ENCODE assay signal across 8 mouse cellular contexts in the genomic region with DNA sequence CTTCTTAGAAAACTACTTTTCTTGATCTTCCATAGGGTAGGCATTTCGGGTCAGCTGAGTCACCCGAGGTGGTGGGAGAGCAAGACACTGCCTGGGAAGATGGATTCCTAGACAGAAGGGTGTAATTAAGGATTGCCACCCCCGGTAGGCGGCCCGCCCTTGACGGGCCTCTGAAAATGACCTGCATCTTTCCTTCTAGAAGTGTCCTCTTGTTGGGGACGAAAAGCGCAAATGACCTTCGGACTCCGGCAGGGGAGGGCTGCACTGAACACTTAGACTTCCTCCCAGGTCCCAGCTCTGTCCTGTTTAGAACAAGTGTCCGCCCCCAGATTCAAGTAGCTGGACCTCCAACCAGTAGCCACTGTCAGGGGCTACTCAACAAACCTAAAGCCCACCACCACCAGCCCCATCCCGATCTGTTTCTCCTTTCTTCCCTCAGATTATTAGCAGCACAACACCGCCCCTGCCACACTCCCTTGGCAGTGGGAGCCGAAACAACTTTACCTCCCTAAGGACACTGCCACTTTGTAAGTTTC. TPM values are rescaled to one million over a fixed set of nuclear protein-coding genes. Genes with fewer than 3 reads are reported as not detected.
DNase-seq lines count a peak whose midpoint lies in the region; ATAC-seq and TF ChIP-seq lines count a peak whose summit lies in the region.

No protein-coding gene starts in this region.

- peak; percentile 21 for DNase-seq in adrenal gland, adult 2 months
- DNase-seq in adrenal gland, postnatal 25 days = no peak
- DNase-seq in thymus, postnatal 36 days = no peak
- DNase-seq in left cerebral cortex, adult 11 months (ENCODE audit: low spot score) = no peak
- DNase-seq in adrenal gland, postnatal 36 days = no peak

- under 1% methylated on average over 14 of the region's 14 CpGs for WGBS in hindbrain, embryonic 13.5 days
- WGBS in liver, embryonic 12.5 days (ENCODE audit: insufficient replicate concordance) = 2% methylated on average over 14 of the region's 14 CpGs

- H3K27me3 ChIP-seq in hindbrain, embryonic 13.5 days = peaks cover 41% of the 10 kb centered on the region
- H3K27me3 ChIP-seq in liver, embryonic 12.5 days (replicated peaks) = peaks cover 59% of the 10 kb centered on the region

- no peaks in the 10 kb centered on the region for H3K36me3 ChIP-seq in hindbrain, embryonic 13.5 days
- H3K36me3 ChIP-seq in liver, embryonic 12.5 days = no peaks in the 10 kb centered on the region

- TF ChIP-seq POLR2A in cortical plate, adult 2 months (IDR thresholded peaks at IDR 0.05; ENCODE audit: extremely low read depth, insufficient read depth, low read length) = no peak

- no peaks in the 10 kb centered on the region for H3K9me3 ChIP-seq in hindbrain, embryonic 13.5 days
- H3K9me3 ChIP-seq in liver, embryonic 12.5 days (replicated peaks) = no peaks in the 10 kb centered on the region

- H3K4me2 ChIP-seq in hindbrain, embryonic 13.5 days = peak overlapping the region; percentile 91
- H3K4me2 ChIP-seq in liver, embryonic 12.5 days = peak overlapping the region; percentile 65

- no peak for ATAC-seq in hindbrain, embryonic 13.5 days (ENCODE audit: low FRiP score)
- ATAC-seq in liver, embryonic 12.5 days = 0 out of 2 replicates have a peak, but pooled peaks have one; percentile 24

- peak overlapping the region; percentile 80 for H3K9ac ChIP-seq in hindbrain, embryonic 13.5 days
- no peak overlapping the region for H3K9ac ChIP-seq in liver, embryonic 12.5 days

- no peaks in the 10 kb centered on the region for H3K4me1 ChIP-seq in cortical plate, adult 2 months (ENCODE audit: control insufficient read depth, insufficient read depth, low read length)
- peaks cover 40% of the 10 kb centered on the region for H3K4me1 ChIP-seq in hindbrain, embryonic 13.5 days (replicated peaks)
- H3K4me1 ChIP-seq in liver, embryonic 12.5 days = no peaks in the 10 kb centered on the region

- H3K27ac ChIP-seq in cortical plate, adult 2 months (ENCODE audit: insufficient read depth, low read length) = no peak overlapping the region
- H3K27ac ChIP-seq in hindbrain, embryonic 13.5 days = peak overlapping the region; percentile 87; the same call in 1 of the 2 replicates
- H3K27ac ChIP-seq in liver, embryonic 12.5 days = no peak overlapping the region

- no peak for TF ChIP-seq CTCF in cortical plate, adult 2 months (IDR thresholded peaks at IDR 0.05; ENCODE audit: extremely low read depth, insufficient read depth, low read length)

- H3K4me3 ChIP-seq in cortical plate, adult 2 months (ENCODE audit: insufficient read depth, low read length) = peak overlapping the region; percentile 97
- peak overlapping the region; percentile 77 for H3K4me3 ChIP-seq in hindbrain, embryonic 13.5 days
- peak overlapping the region; percentile 61 for H3K4me3 ChIP-seq in liver, embryonic 12.5 days

RNA-seq across cellular contexts. Expression of a gene that starts 0.7 kb away (rescaled TPM):
- total RNA-seq in adrenal gland, adult 2 months (2021) = 10 to 100 TPM in 1 of 2 experiments, 1 to 10 TPM in 1; 4.6 to 25.5 TPM
- 6.7 and 11.6 TPM in 2 replicates for polyA plus RNA-seq in adrenal gland, adult 2 months (2012; rRNA removed)
- total RNA-seq in adrenal gland, postnatal 25 days (2021) = 31.4 and 42.5 TPM in 2 replicates
- polyA plus RNA-seq in cortical plate, adult 2 months (2012; rRNA removed) = 19.1 and 21.0 TPM in 2 replicates
- 35.7 and 38.4 TPM in 2 replicates for polyA plus RNA-seq in hindbrain, embryonic 13.5 days (2015; fragmentation: Nextera tagmentation; extraction: Ambion mirVana)
- polyA plus RNA-seq in liver, embryonic 12.5 days (2016; fragmentation: Nextera tagmentation; extraction: Ambion mirVana) = 5.3 and 5.9 TPM in 2 replicates
- total RNA-seq in adrenal gland, postnatal 36 days (2021) = 10 to 100 TPM in 1 of 2 experiments, 1 to 10 TPM in 1; 5.4 to 36.3 TPM
